Mouse (Mus musculus) mammary gland, adult 2 months (tissue): ENCODE results near the gene Zfp607b. TPM values are rescaled to one million over a fixed set of nuclear protein-coding genes. Genes with fewer than 3 reads are reported as not detected.

Experiments
- polyA plus RNA-seq: library from polyadenylated mRNA; depleted of rRNA; stranded (reverse); fragments of >200 nt; gene quantifications from 2 replicates; pipeline ENCODE4 v1.2.3, GENCODE M21; 2012; ENCODE audit warnings: low replicate concordance; rRNA removed

The Zfp607b gene
- 0.25 and 0.27 TPM in 2 replicates for polyA plus RNA-seq

DNA sequence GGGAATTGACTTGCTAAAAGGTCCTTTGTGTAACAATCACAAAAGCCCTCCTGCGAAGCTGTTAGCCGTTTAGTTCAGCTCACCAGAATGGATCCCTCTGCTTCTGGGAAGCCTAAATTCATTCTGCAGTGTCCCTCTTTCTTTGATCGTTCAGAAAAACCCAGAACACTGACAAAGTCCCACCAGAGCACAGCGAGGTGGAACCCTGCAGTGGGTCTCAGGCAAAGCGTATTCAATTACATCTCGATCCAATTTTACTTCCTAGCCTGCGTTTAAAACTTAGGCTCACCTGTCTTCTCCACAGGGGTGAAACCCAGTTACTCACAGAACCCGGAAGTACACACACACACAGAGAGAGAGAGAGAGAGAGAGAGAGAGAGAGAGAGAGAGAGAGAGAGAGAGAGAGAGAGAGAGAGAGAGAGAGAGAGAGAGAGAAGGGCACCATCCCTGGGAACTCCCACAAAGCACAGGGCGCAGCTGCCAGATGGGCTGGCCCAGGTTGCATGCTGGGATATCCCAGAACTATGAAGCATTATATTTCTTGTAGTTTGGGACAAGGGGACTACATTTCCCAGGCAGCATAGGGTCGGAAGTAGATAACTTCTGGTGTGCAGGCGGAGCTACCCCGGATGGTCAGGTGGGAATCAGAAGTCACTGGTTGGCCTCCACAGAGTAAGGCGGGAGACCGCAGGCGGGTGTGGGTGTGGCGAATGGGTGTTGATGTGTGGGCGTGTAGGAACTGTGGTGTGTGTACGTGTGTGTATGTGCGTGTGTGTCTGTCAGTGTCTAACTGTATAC, at the start of gene Zfp607b:
Gene Zfp607b, plus strand, starts transcription at position 526 of the 798 bp plus-strand sequence.

GRCm38 (mm10) chr7:27653681-27654437, 35.3 kb upstream of the Zfp607b start, which contains the start of gene Ttc9b:
TSS of gene Ttc9b (plus strand) at chr7:27653915.

GRCm38 (mm10) chr7:27674522-27675221, 14.5 kb upstream of the Zfp607b start, which contains the start of gene Map3k10:
TSS of gene Map3k10 (minus strand) at chr7:27674598.

DNA sequence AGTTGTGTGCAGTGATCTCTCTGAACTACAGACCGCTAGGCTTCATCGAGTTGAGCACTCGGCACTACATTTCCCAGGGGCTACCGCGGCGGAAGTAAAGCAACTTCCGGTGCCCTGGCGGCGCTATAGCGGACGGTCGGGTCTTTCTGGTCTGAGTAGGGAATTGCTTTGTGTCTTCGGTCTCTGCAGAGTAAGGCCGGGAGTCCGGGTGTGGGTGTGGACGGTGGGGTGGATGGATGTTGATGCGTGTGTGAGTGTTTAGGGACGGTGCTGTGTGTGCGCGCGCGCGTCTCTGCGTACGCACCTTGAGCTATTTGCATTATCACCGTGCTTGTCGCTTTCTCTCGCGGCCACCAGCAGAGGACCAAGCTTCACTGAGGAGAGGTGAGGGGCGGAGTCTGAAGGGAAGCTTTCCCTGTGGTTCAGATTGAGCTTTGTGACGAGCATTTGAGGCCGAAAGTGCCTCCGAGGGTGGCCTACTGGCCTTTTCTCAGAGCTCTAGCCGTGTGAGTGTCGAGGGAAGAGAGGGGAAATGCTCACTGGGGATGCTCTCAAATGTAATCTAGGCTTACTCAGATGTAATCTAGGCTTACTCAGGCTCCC, 42.2 kb downstream of the Zfp607b start, which contains the start of gene Zfp60:
Gene Zfp60, plus strand, starts transcription at position 109 of the 603 bp plus-strand sequence.

Other genes starting within 250 kb of the Zfp607b start
- gene Sptbn4, start 241.7 kb upstream of the Zfp607b start, polyA plus RNA-seq = 0.23 and 0.72 TPM in 2 replicates
- 112 and 190 TPM in 2 replicates for gene Blvrb, start 241.4 kb upstream of the Zfp607b start, polyA plus RNA-seq
- 14.9 and 18.0 TPM in 2 replicates for gene Sertad3, start 215.6 kb upstream of the Zfp607b start, polyA plus RNA-seq
- 32.7 and 59.9 TPM in 2 replicates for gene Sertad1, start 202.4 kb upstream of the Zfp607b start, polyA plus RNA-seq
- gene Prx, start 190.0 kb upstream of the Zfp607b start, polyA plus RNA-seq = 7.0 and 8.2 TPM in 2 replicates
- 0.87 and 0.96 TPM in 2 replicates for gene Hipk4, start 166.1 kb upstream of the Zfp607b start, polyA plus RNA-seq
- 181 and 187 TPM in 2 replicates for gene Pld3, start 136.1 kb upstream of the Zfp607b start, polyA plus RNA-seq
- gene 2310022A10Rik, start 136.1 kb upstream of the Zfp607b start, polyA plus RNA-seq = 28.5 and 46.1 TPM in 2 replicates
- gene Akt2, start 97.8 kb upstream of the Zfp607b start, polyA plus RNA-seq = 167 and 222 TPM in 2 replicates
- gene Ttc9b, start 35.4 kb upstream of the Zfp607b start, polyA plus RNA-seq = not detected in 2 replicates
- gene Map3k10, start 14.7 kb upstream of the Zfp607b start, polyA plus RNA-seq = 16.1 and 46.0 TPM in 2 replicates
- gene Zfp60, start 42.0 kb downstream of the Zfp607b start, polyA plus RNA-seq = 1.1 and 2.7 TPM in 2 replicates
- 0.45 and 1.0 TPM in 2 replicates for gene Zfp626, start 117.9 kb downstream of the Zfp607b start, polyA plus RNA-seq
- gene Zfp59, start 149.3 kb downstream of the Zfp607b start, polyA plus RNA-seq = 0.26 and 0.86 TPM in 2 replicates
- gene Zfp607a, start 168.2 kb downstream of the Zfp607b start, polyA plus RNA-seq = 0.68 and 1.1 TPM in 2 replicates
- gene Zfp974, start 240.1 kb downstream of the Zfp607b start, polyA plus RNA-seq = 1.4 and 2.8 TPM in 2 replicates